Mouse (Mus musculus) liver, postnatal 0 days (tissue): Measurements from ENCODE around the gene Fsd2.

Experiments used
- CTCF ChIP-seq: sonication (generic); IDR thresholded peaks from 2 replicates; pipeline ENCODE4 v1.5.1; 2016; ENCODE audit warnings: antibody characterized with exemption, low read depth
- EP300 ChIP-seq: IDR thresholded peaks from 2 replicates; pipeline ENCODE4 v1.6.1; 2016; ENCODE audit warnings: antibody characterized with exemption, low read depth, mild to moderate bottlenecking

DNA sequence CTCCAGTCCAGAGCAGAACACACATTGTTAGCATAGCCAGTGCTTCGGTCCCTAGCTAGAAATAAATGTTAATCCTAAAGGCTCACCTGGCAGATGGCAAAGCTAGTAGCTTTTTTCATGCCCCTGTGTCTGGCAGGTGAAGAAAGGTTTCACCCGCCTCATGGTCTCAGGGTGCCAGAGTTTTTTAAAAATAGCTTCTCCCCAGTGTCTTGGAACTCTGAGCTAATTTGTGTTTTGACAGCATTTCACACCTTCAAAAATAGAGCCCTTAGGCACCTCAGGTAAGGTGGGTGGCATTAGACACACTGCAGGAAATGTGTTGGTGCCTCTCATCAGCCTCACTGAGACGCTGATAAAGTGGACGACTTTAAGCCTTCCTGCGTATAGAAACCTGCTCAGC is 28.3 kb upstream of the Fsd2 start:
- TF ChIP-seq EP300 (no peak), CTCF (no peak)
